Mouse (Mus musculus) lung, postnatal 0 days (tissue): Measurements from ENCODE around the gene Ptpre.
"Not testable (repeated sequence)": the region's sequence is repeated elsewhere in the genome, so short reads cannot be mapped to it uniquely, and the experiment has no call there.

Experiments
- CTCF ChIP-seq: IDR thresholded peaks from 2 replicates; pipeline ENCODE4 v1.5.1; 2016; ENCODE audit warnings: antibody characterized with exemption, mild to moderate bottlenecking
- EP300 ChIP-seq: IDR thresholded peaks from 2 replicates; pipeline ENCODE4 v1.6.1; 2016; ENCODE audit warnings: antibody characterized with exemption, mild to moderate bottlenecking, control low read depth

GRCm38 (mm10) chr7:135506506-135506905 is 30.8 kb upstream of the Ptpre start:
- TF ChIP-seq CTCF, EP300: not testable (repeated sequence)
